Mouse (Mus musculus) monocyte, adult 59 days (primary cell): ENCODE data around the gene Inhbb. TPM values are rescaled to one million over a fixed set of nuclear protein-coding genes. Genes with fewer than 3 reads are reported as not detected.

Source experiments
- total RNA-seq, 2 experiments: library from RNA; stranded (reverse); gene quantifications; one replicate each; pipeline ENCODE4 v1.2.4; 2023

Inhbb gene
- not detected for total RNA-seq

DNA sequence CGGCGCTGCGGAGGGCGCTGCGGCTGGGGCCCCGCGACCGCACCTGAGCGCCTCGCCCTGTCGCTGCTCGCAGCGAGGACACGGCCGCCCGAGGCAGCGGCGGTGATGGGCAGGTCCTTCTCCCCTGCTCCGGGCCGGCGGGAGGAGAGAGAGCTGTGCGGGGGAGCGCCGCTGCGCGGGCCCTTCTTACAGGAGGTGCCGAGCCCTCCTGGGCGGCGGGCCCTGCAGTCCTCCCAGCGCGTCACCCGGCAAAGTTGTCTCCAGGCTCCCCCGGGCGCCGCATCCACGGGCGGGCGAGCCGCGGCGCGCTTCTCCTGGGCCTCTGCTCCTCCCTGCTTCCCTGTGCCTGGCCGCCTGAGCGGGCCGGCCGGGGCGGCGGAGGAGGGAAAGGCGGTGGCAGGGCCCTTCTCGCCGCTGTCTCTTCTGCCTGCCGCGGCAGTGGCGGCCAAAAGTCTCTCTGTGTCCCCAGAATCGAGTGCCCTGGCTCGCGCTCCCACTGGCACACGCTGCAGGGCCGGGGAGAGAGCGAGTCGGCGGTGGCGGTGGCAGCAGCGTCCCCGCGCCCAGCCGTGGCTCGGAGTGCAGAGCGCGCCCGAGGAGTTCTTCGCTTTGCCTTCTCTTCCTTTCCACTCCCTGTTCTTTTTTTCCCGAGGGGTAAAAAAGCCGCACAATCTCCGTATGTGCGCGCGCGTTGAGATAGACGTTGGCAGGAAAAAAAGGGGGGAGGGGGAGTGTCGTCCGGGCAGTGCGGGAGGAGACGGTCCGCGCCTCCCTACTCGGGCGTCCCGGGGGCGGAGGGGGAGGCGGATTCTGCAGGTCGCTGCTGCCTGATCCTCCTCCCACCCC is at the start of gene Inhbb:
TSS of gene Inhbb (minus strand) at position 673 of the 846 bp plus-strand sequence.

Other genes starting within 250 kb of the Inhbb start
- 10 to 100 TPM; 92.8 to 93.1 TPM for gene Ralb, start 82.5 kb upstream of the Inhbb start, total RNA-seq
- gene Tmem185b, start 103.9 kb upstream of the Inhbb start, total RNA-seq, result 10 to 100 TPM; 40.5 to 47.7 TPM
- gene Epb41l5, start 226.8 kb upstream of the Inhbb start, total RNA-seq, result under 1 TPM; 0.24 to 0.30 TPM